Mouse (Mus musculus) lung, embryonic 14.5 days (tissue): ENCODE measurements around the gene Ikzf3. TPM values are rescaled to one million over a fixed set of nuclear protein-coding genes. Genes with fewer than 3 reads are reported as not detected.

Experiments used
- ATAC-seq: fragments of 200-750 bp; cut with Nextera tagmentation; 2 replicates; pipeline ENCODE4 v1.8.0; 2017; ENCODE audit warnings: mild to moderate bottlenecking, moderate TSS enrichment, moderate library complexity; ENCODE audit not compliant: insufficient read depth
- DNase-seq: peaks from one replicate; pipeline ENCODE4 v3.0.0-alpha.2; 2015
- H3K27ac ChIP-seq: fragments of 300-500 bp; sonication (generic); 2 replicates; pipeline ENCODE4 v1.5.1; 2014; ENCODE audit warnings: low read depth, mild to moderate bottlenecking, moderate library complexity
- H3K27me3 ChIP-seq: fragments of 300-500 bp; sonication (generic); 2 replicates; pipeline ENCODE4 v1.6.1; 2014; ENCODE audit warnings: low read length, control low read depth; ENCODE audit not compliant: insufficient read depth
- H3K36me3 ChIP-seq: fragments of 300-500 bp; sonication (generic); 2 replicates; pipeline ENCODE4 v1.6.1; 2014; ENCODE audit warnings: control low read depth; ENCODE audit not compliant: insufficient read depth
- H3K4me1 ChIP-seq: fragments of 300-500 bp; sonication (generic); 2 replicates; pipeline ENCODE4 v1.6.1; 2014; ENCODE audit warnings: antibody characterized with exemption, control low read depth; ENCODE audit not compliant: insufficient read depth
- H3K4me2 ChIP-seq: fragments of 300-500 bp; sonication (generic); 2 replicates; pipeline ENCODE4 v1.6.1; 2014; ENCODE audit warnings: mild to moderate bottlenecking
- H3K4me3 ChIP-seq: fragments of 300-500 bp; sonication (generic); 2 replicates; pipeline ENCODE4 v1.5.1; 2014; ENCODE audit warnings: low read depth, low read length
- H3K9ac ChIP-seq: fragments of 300-500 bp; sonication (generic); 2 replicates; pipeline ENCODE4 v1.6.1; 2014
- H3K9me3 ChIP-seq: fragments of 300-500 bp; sonication (generic); 2 replicates; pipeline ENCODE4 v1.6.1; 2016; ENCODE audit warnings: low read depth, low read length, control low read depth
- CTCF ChIP-seq: IDR thresholded peaks from 2 replicates; pipeline ENCODE4 v1.5.1; 2016; ENCODE audit warnings: antibody characterized with exemption, low read depth
- WGBS: fragments of 180-500 bp; shearing (Covaris S2); extraction: QIAGEN DNeasy Blood & Tissue Kit; methylation state at CpG from one replicate; pipeline ENCODE4 v1.1.7; 2014; 5-methylcytosine and 5-hydroxymethylcytosine counted together
- polyA plus RNA-seq: library from polyadenylated mRNA; unstranded; fragments of >200 nt; fragmentation: Nextera tagmentation; extraction: Ambion mirVana; gene quantifications from 2 replicates; pipeline ENCODE4 v1.2.1, GENCODE M21; 2014

The Ikzf3 gene
- polyA plus RNA-seq, 1 experiment from 2014 or later: 0.14 TPM

GRCm38 (mm10) chr11:98513356-98513936 is 32.4 kb downstream of the Ikzf3 start:
- DNase-seq (no peak), ATAC-seq (no peak)
- Histone ChIP-seq H3K27me3 (no peaks in the 10 kb centered on the region), H3K9ac (no peak overlapping the region), H3K36me3 (no peaks in the 10 kb centered on the region), H3K4me1 (no peaks in the 10 kb centered on the region), H3K4me2 (no peak overlapping the region), H3K27ac (no peak overlapping the region), H3K9me3 (no peaks in the 10 kb centered on the region), H3K4me3 (no peak overlapping the region)
- TF ChIP-seq CTCF: no peak
- 62% methylated on average over 6 of the region's 6 CpGs for WGBS

- ATAC-seq (no peak), DNase-seq (no peak)
- no peaks in the 10 kb centered on the region for H3K36me3 ChIP-seq
- H3K9me3 ChIP-seq: no peaks in the 10 kb centered on the region
- no peak overlapping the region for H3K4me3 ChIP-seq
- H3K27ac ChIP-seq: no peak overlapping the region
- WGBS: 87% methylated on average over 13 of the region's 13 CpGs
- no peak for TF ChIP-seq CTCF
- no peak overlapping the region for H3K4me2 ChIP-seq
- no peak overlapping the region for H3K9ac ChIP-seq
- H3K27me3 ChIP-seq: no peaks in the 10 kb centered on the region
- no peaks in the 10 kb centered on the region for H3K4me1 ChIP-seq
These were observed 33.0 kb downstream of the Ikzf3 start for GRCm38 (mm10) chr11:98512881-98513280.

DNA sequence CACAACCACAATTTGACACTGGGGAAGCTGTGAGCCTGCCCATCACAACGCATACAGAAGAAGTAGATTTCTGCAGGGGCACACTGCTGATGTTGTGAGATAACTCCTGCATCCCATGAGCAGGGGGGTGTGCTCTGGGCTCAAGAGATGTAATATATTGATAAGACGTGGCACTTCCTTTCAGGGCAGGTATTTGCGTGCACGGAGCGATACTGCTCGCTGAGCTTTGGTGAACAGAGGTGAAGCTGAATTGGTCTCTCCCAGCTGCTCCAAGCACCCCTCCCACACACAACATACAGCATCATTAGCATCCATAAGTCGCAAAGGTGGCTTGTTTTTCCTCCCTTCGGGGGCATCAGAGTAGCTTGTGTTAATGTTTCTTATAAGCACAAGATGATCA is 35.7 kb downstream of the Ikzf3 start:
- no peaks in the 10 kb centered on the region for H3K9me3 ChIP-seq
- DNase-seq (no peak), ATAC-seq (no peak)
- 79% methylated on average over 8 of the region's 8 CpGs for WGBS
- no peaks in the 10 kb centered on the region for H3K27me3 ChIP-seq
- no peak overlapping the region for H3K9ac ChIP-seq
- H3K4me2 ChIP-seq: no peak overlapping the region
- TF ChIP-seq CTCF: no peak
- no peak overlapping the region for H3K27ac ChIP-seq
- no peak overlapping the region for H3K4me3 ChIP-seq
- no peaks in the 10 kb centered on the region for H3K4me1 ChIP-seq
- H3K36me3 ChIP-seq: no peaks in the 10 kb centered on the region

DNA sequence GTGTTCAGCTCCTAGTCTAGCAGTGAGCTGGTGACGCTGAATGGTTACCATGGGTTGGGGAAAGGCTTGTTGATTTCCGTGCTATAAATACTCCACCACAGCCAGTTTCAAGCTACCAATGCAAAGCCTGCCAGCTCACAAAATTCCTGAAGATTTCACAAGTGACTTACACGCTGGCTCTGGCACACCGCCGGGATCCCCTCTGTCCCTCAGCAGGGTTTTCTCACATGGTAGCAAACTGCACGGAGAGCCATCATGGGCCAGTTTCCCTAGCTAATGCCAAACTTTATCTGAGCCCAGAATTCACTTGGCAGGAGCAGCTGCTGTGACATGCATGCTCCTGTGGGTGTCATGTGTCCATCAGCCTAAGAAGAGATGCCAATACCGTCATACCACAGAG is 36.4 kb downstream of the Ikzf3 start:
- H3K27me3 ChIP-seq: no peaks in the 10 kb centered on the region
- no peak overlapping the region for H3K4me3 ChIP-seq
- 59% methylated on average over 7 of the region's 7 CpGs for WGBS
- DNase-seq: peak; percentile 9
- no peaks in the 10 kb centered on the region for H3K9me3 ChIP-seq
- H3K4me2 ChIP-seq: no peak overlapping the region
- no peaks in the 10 kb centered on the region for H3K36me3 ChIP-seq
- no peaks in the 10 kb centered on the region for H3K4me1 ChIP-seq
- no peak overlapping the region for H3K27ac ChIP-seq
- H3K9ac ChIP-seq: no peak overlapping the region
- ATAC-seq: no peak
- no peak for TF ChIP-seq CTCF

GRCm38 (mm10) chr11:98504926-98505325 is 40.9 kb downstream of the Ikzf3 start:
- WGBS: 50% methylated on average over 3 of the region's 3 CpGs
- Histone ChIP-seq H3K4me2 (no peak overlapping the region), H3K27me3 (no peaks in the 10 kb centered on the region), H3K36me3 (no peaks in the 10 kb centered on the region), H3K4me3 (no peak overlapping the region), H3K27ac (no peak overlapping the region), H3K4me1 (no peaks in the 10 kb centered on the region), H3K9me3 (no peaks in the 10 kb centered on the region), H3K9ac (no peak overlapping the region)
- no peak for ATAC-seq
- no peak for DNase-seq
- TF ChIP-seq CTCF: no peak

DNA sequence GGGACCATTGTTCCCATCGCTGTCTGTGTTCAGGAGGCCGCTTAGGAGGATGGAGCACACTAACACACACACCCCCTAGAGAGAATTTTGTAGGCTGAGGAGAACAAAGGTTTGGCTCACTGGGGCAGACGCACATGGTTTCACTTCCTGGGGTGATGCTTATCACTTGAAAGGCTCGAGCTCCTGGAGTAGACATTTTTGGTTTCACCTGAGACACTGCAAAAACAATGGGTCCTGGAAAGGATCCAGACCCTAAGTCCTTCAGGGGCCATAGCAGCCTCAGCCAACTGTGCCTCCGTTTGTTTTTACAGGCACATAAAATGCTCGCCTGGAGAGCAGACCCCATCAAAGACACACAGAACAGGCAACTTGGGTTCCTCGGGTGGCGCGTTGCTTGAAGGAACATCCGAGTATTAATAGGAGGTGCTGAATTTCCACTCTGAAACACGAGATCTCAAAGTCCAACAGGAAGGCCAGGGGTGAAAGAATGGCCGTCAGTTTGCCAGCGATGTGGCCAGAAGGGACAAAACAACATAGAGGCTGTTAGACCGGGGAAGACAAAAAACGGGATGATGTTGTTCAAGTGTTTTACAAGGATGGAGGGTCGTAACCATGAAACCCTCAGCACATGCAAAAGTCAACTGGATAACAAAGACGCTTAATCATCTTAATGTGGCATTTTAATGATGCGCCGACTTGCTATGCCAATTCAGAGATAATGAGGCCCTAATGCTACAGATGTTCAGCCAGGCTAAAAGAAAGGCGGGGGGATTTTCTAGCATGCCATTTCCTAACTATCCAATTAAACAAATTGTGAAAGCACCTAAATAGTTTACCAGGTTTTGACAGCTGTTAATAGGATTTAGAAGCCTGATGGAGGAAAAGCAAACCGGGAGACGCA is 48.2 kb downstream of the Ikzf3 start:
- Histone ChIP-seq H3K27ac (no peak overlapping the region), H3K4me2 (no peak overlapping the region), H3K36me3 (no peaks in the 10 kb centered on the region), H3K27me3 (no peaks in the 10 kb centered on the region), H3K9me3 (no peaks in the 10 kb centered on the region), H3K4me1 (no peaks in the 10 kb centered on the region), H3K9ac (no peak overlapping the region), H3K4me3 (no peak overlapping the region)
- no peak for ATAC-seq
- WGBS: 43% methylated on average over 22 of the region's 22 CpGs
- no peak for TF ChIP-seq CTCF
- DNase-seq: peak; percentile 3

DNA sequence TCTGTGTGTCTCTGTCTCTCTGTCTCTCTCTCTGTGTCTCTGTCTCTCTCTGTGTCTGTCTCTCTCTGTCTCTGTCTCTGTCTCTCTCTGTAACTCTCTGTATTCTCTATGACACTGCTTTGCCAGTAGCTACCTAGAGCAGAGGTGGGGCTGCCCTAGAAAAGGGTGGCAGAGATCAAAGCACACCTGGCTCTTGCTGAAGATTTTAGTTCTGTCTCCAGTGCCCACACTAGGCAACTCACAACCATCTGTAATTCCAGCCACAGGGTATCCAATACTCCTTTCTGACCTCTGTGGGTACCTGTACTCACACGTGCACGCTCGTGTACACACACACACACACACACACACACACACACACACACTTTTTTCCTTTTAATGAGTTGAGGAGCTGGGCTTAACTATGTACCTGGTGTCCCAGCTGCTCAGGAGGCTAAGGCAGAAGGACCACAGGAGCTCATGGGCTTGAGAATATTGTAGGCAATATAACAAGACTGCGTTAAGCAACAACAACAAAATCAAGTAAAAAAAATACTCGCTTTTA is 50.6 kb downstream of the Ikzf3 start:
- no peak overlapping the region for H3K4me2 ChIP-seq
- no peaks in the 10 kb centered on the region for H3K36me3 ChIP-seq
- no peak overlapping the region for H3K9ac ChIP-seq
- DNase-seq (no peak), ATAC-seq (no peak)
- no peak for TF ChIP-seq CTCF
- no peak overlapping the region for H3K4me3 ChIP-seq
- H3K9me3 ChIP-seq: no peaks in the 10 kb centered on the region
- H3K4me1 ChIP-seq: no peaks in the 10 kb centered on the region
- H3K27ac ChIP-seq: no peak overlapping the region
- WGBS: 86% methylated on average over 5 of the region's 5 CpGs
- H3K27me3 ChIP-seq: no peaks in the 10 kb centered on the region
